Mouse (Mus musculus) midbrain, embryonic 10.5 days (tissue): ENCODE measurements around the gene Dok7. TPM values are rescaled to one million over a fixed set of nuclear protein-coding genes. Genes with fewer than 3 reads are reported as not detected.

Experiments
- DNase-seq: peaks from one replicate; pipeline ENCODE4 v3.0.0-alpha.2; 2017; ENCODE audit warnings: low spot score
- H3K27ac ChIP-seq: fragments of 300-500 bp; sonication (generic); replicated peaks from 2 replicates; pipeline ENCODE4 v1.5.1; 2016; ENCODE audit warnings: mild to moderate bottlenecking
- H3K27me3 ChIP-seq: fragments of 300-500 bp; sonication (generic); 2 replicates; pipeline ENCODE4 v1.6.1; 2016; ENCODE audit warnings: low read depth, mild to moderate bottlenecking; ENCODE audit not compliant: poor library complexity, severe bottlenecking
- H3K36me3 ChIP-seq: fragments of 300-500 bp; sonication (generic); 2 replicates; pipeline ENCODE4 v1.6.1; 2016; ENCODE audit warnings: mild to moderate bottlenecking, moderate library complexity
- H3K4me1 ChIP-seq: fragments of 300-500 bp; sonication (generic); 2 replicates; pipeline ENCODE4 v1.6.1; 2016
- H3K4me3 ChIP-seq: fragments of 300-500 bp; sonication (generic); 2 replicates; pipeline ENCODE4 v1.5.1; 2016; ENCODE audit warnings: mild to moderate bottlenecking, moderate library complexity
- H3K9me3 ChIP-seq: fragments of 300-500 bp; sonication (generic); replicated peaks from 2 replicates; pipeline ENCODE4 v1.6.1; 2016; ENCODE audit warnings: mild to moderate bottlenecking
- WGBS: fragments of 180-500 bp; shearing (Covaris S2); methylation state at CpG from one replicate; pipeline ENCODE4 v1.1.7; 2016; 5-methylcytosine and 5-hydroxymethylcytosine counted together
- polyA plus RNA-seq: library from polyadenylated mRNA; unstranded; fragments of >200 nt; fragmentation: Nextera tagmentation; extraction: Ambion mirVana; gene quantifications from 2 replicates; pipeline ENCODE4 v1.2.1, GENCODE M21; 2016

Gene Dok7
- polyA plus RNA-seq, result 0.27 and 0.42 TPM in 2 replicates

- Histone ChIP-seq H3K27me3 (peaks cover 64% of the 10 kb centered on the region), H3K4me3 (peak within 1 kb of the TSS; percentile 67), H3K9me3 (no peaks in the 10 kb centered on the region), H3K36me3 (no peaks in the 10 kb centered on the region), H3K4me1 (peaks cover 18% of the 10 kb centered on the region), H3K27ac (peak within 1 kb of the TSS; percentile 71)
- WGBS, result 2% methylated on average over 68 of the region's 74 CpGs
- DNase-seq, result peak; percentile 39
Measured at GRCm38 (mm10) chr5:35056604-35057432, at the start of gene Dok7. TSS of gene Dok7 (plus strand) at chr5:35056766.

DNA sequence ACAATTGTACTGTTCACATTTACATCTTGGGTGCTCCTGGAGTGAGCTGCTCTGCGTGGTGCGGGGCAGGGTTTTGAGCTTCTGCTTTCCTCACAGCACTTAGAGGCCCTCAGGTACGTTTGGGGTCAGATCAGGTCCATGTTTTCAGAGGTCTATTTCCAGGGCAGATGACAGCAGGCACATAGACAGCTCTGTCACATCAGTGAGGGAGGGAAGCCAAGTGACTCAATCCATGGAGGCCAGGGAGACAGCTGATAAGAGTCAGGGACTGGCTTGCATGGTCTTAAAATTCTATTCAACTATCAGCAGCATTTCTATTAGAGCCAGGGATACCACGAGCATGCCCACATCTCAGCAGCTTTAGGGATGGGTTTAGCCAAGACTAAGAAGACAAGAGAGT is 47.4 kb upstream of the Dok7 start:
- H3K4me3 ChIP-seq, result no peak overlapping the region
- no peaks in the 10 kb centered on the region for H3K27me3 ChIP-seq
- DNase-seq, result no peak
- no peaks in the 10 kb centered on the region for H3K9me3 ChIP-seq
- peaks cover 10% of the 10 kb centered on the region for H3K4me1 ChIP-seq
- WGBS, result 91% methylated on average over 4 of the region's 4 CpGs
- no peak overlapping the region for H3K27ac ChIP-seq
- peaks cover 82% of the 10 kb centered on the region for H3K36me3 ChIP-seq

GRCm38 (mm10) chr5:35010656-35011055 is 45.9 kb upstream of the Dok7 start:
- 83% methylated on average over 5 of the region's 5 CpGs for WGBS

DNA sequence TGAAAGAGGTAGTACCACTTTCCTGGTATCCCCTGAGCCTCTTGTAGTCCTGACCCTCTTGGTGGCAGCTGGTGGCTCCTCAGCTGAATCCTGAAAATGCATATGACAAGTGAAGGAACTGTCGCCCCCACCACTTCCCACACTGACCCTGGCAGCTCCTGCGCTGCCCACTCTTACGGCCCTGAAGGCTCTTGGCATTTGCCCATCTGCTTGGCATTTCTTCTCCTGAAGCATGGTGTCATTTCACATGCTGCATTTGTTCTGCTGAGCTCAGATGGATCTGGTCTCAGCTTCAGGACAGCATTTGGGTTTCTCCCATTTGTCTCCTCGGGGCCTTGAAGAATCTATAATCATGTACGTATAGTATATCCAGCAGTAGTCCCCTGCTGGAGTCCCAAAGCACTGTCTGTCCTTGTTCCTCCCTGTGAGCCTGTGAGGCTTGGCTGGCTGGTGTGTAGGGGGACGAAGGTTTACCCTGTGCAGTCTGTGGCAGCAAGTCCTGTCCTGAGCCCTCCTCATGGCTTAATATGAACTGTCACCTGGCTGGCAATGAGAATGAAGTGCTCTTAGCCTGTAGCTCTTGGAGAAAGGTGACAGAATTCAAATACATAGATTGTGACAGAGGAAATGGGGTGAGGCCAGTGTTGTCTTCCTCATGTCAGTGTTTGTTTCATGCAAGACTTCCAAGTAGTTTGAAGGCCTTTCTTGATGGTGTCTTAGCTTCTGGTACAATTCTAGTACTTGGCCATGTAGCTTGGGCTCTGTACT is 45.2 kb upstream of the Dok7 start:
- no peaks in the 10 kb centered on the region for H3K9me3 ChIP-seq
- no peaks in the 10 kb centered on the region for H3K27me3 ChIP-seq
- 97% methylated on average over 6 of the region's 6 CpGs for WGBS
- peaks cover 14% of the 10 kb centered on the region for H3K4me1 ChIP-seq
- H3K4me3 ChIP-seq, result no peak overlapping the region
- peaks cover 80% of the 10 kb centered on the region for H3K36me3 ChIP-seq
- no peak overlapping the region for H3K27ac ChIP-seq
- no peak for DNase-seq

More at GRCm38 (mm10) chr5:35010656-35011055, 45.9 kb upstream of the Dok7 start:
- Histone ChIP-seq H3K36me3 (peaks cover 82% of the 10 kb centered on the region), H3K9me3 (no peaks in the 10 kb centered on the region), H3K4me1 (peaks cover 14% of the 10 kb centered on the region), H3K27me3 (no peaks in the 10 kb centered on the region), H3K4me3 (no peak overlapping the region), H3K27ac (no peak overlapping the region)
- no peak for DNase-seq

DNA sequence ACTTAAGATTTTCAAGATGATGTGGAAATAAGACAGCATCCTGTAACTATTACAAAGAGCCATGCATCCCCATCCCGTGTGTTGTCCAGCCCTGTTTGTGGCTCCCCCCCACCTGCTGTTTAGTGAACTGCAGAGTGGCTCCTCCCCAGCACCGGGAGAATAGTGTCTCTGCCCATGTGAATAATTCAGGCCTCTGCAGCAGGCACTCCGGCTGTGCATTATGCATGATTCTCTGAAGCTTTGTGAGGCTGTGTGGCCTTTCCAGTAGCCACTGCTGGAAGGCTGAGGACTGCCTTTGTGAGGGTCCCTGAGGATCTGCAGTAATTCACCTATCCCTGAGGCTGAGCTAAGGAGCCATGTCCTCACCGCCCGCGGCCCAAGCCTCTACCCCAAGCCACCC is 42.5 kb upstream of the Dok7 start:
- H3K4me3 ChIP-seq, result no peak overlapping the region
- no peaks in the 10 kb centered on the region for H3K27me3 ChIP-seq
- H3K27ac ChIP-seq, result peak overlapping the region; percentile 68
- H3K4me1 ChIP-seq, result peaks cover 14% of the 10 kb centered on the region
- H3K9me3 ChIP-seq, result no peaks in the 10 kb centered on the region
- DNase-seq, result peak; percentile 17
- 66% methylated on average over 6 of the region's 6 CpGs for WGBS
- peaks cover 71% of the 10 kb centered on the region for H3K36me3 ChIP-seq

DNA sequence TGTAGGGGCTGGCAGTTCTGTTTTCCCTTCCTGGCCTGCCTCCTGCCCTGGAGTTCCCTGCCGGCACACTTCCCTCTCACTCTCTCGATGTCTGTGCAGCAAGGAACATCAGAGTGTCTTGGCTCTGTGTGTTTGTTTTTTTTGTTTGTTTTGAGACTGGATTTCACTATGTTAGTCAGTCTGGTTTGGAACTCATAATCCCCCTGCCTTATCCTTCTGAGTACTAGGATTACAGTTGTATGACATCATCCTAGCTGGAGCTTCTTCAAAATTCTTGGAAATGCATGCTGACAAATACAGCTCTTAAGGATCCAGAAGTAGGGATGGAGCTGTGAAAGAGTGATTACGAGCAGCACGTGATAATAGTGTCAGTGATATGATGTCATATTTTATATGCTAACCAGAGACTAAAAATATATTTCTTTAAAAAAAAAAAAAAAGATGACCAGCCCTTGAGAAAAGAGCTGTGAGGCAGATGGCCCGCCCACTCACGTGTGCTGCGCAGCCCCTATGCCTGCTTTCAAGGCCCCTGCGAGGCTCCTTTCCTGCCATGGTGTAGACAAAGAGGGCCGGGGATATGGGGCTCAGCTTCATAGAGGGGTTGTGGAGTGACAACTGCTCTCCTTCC is 36.8 kb upstream of the Dok7 start:
- peaks cover 17% of the 10 kb centered on the region for H3K4me1 ChIP-seq
- H3K4me3 ChIP-seq, result no peak overlapping the region
- WGBS, result 86% methylated on average over 9 of the region's 9 CpGs
- H3K27me3 ChIP-seq, result no peaks in the 10 kb centered on the region
- no peaks in the 10 kb centered on the region for H3K9me3 ChIP-seq
- DNase-seq, result no peak
- H3K27ac ChIP-seq, result no peak overlapping the region
- peaks cover 86% of the 10 kb centered on the region for H3K36me3 ChIP-seq

GRCm38 (mm10) chr5:35020410-35021241 is 35.9 kb upstream of the Dok7 start:
- Histone ChIP-seq H3K27me3 (no peaks in the 10 kb centered on the region), H3K27ac (no peak overlapping the region), H3K9me3 (no peaks in the 10 kb centered on the region), H3K4me3 (no peak overlapping the region), H3K4me1 (peaks cover 17% of the 10 kb centered on the region), H3K36me3 (peaks cover 86% of the 10 kb centered on the region)
- WGBS, result 87% methylated on average over 9 of the region's 9 CpGs
- DNase-seq, result no peak

DNA sequence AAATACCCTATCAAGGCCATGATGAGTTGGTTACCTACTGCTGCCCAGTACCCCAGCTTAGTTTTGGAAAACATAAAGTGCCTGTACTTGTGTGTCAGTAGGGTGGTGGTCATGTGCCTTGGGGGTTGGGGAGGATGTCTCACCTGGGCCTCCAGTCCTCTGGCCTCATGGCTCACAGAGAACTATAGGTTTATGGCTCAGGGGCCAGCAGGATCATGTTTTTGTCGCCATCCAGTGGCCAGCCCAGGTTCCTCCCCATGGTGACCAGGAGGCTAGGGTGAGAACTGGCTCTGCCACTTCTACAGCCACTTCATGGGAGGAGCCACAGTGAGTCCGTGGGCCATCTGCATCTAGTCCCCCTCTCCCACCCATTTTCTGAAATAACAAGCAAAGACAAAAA is 31.6 kb upstream of the Dok7 start:
- Histone ChIP-seq H3K9me3 (no peaks in the 10 kb centered on the region), H3K36me3 (peaks cover 100% of the 10 kb centered on the region), H3K4me3 (no peak overlapping the region), H3K4me1 (peaks cover 17% of the 10 kb centered on the region), H3K27me3 (no peaks in the 10 kb centered on the region), H3K27ac (no peak overlapping the region)
- WGBS, result 26% methylated on average over 2 of the region's 2 CpGs
- DNase-seq, result peak; percentile 51

- no peak overlapping the region for H3K4me3 ChIP-seq
- peaks cover 100% of the 10 kb centered on the region for H3K36me3 ChIP-seq
- DNase-seq, result no peak
- WGBS, result 91% methylated on average over 1 of the region's 1 CpGs
- H3K4me1 ChIP-seq, result peaks cover 6% of the 10 kb centered on the region
- no peaks in the 10 kb centered on the region for H3K9me3 ChIP-seq
- H3K27ac ChIP-seq, result no peak overlapping the region
- no peaks in the 10 kb centered on the region for H3K27me3 ChIP-seq
Measured at GRCm38 (mm10) chr5:35029303-35029702, 27.3 kb upstream of the Dok7 start.

- Histone ChIP-seq H3K9me3 (no peaks in the 10 kb centered on the region), H3K4me1 (0 out of 2 replicates have a peak, but pooled peaks cover 3% of the 10 kb centered on the region), H3K36me3 (peaks cover 100% of the 10 kb centered on the region), H3K4me3 (no peak overlapping the region), H3K27me3 (no peaks in the 10 kb centered on the region), H3K27ac (no peak overlapping the region)
- no peak for DNase-seq
- 96% methylated on average over 5 of the region's 5 CpGs for whole genome bisulfite sequencing
Measured at GRCm38 (mm10) chr5:35029755-35030154, 26.8 kb upstream of the Dok7 start.

- H3K9me3 ChIP-seq, result no peaks in the 10 kb centered on the region
- H3K4me1 ChIP-seq, result 0 out of 2 replicates have a peak, but pooled peaks cover 3% of the 10 kb centered on the region
- H3K27ac ChIP-seq, result no peak overlapping the region
- H3K27me3 ChIP-seq, result no peaks in the 10 kb centered on the region
- 87% methylated on average over 5 of the region's 5 CpGs for WGBS
- DNase-seq, result no peak
- peaks cover 79% of the 10 kb centered on the region for H3K36me3 ChIP-seq
- H3K4me3 ChIP-seq, result no peak overlapping the region
Measured at GRCm38 (mm10) chr5:35033068-35033467, 23.5 kb upstream of the Dok7 start.

DNA sequence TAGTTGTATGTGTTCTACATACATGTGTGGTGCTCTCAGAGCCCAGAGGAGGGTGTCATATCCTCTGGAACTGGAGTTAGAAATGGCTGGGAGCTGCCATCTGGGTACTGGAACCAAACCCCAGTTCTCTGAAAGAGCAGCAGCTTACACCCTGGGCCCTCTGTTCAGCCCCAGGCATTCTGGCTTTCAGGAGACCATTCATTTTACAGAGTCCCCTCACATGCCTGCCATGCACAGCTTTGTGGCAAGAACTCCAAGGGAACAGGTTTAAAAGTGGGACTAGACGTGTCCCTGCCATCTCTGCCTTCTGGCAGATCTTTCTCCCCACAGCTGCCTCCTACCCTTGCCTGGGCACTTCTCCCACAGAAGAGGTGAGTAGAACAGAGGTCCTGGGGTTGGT is 22.9 kb upstream of the Dok7 start:
- Histone ChIP-seq H3K27me3 (no peaks in the 10 kb centered on the region), H3K9me3 (no peaks in the 10 kb centered on the region), H3K4me3 (no peak overlapping the region), H3K27ac (no peak overlapping the region), H3K36me3 (peaks cover 73% of the 10 kb centered on the region), H3K4me1 (0 out of 2 replicates have a peak, but pooled peaks cover 3% of the 10 kb centered on the region)
- DNase-seq, result no peak
- WGBS, result 68% methylated on average over 1 of the region's 1 CpGs
